Mouse (Mus musculus): Measurements from ENCODE around the gene Dpp6. TPM values are rescaled to one million over a fixed set of nuclear protein-coding genes. Genes with fewer than 3 reads are reported as not detected.
A peak's percentile ranks its signal among the peaks of the same experiment; 100 is the strongest.

Gene Dpp6
- polyA plus RNA-seq, 1 experiment from 2014 or later = 3.7 TPM

GRCm38 (mm10) chr5:27711461-27712192 is 894.6 kb downstream of the Dpp6 start:
- WGBS = 50% methylated on average over 8 of the region's 8 CpGs
- no peaks in the 10 kb centered on the region for H3K36me3 ChIP-seq
- ATAC-seq (ENCODE audit: insufficient number of reproducible peaks, insufficient read depth, low FRiP score, low TSS enrichment) = no peak
- no peak overlapping the region for H3K9ac ChIP-seq
- H3K9me3 ChIP-seq = no peaks in the 10 kb centered on the region
- no peaks in the 10 kb centered on the region for H3K4me1 ChIP-seq
- H3K4me2 ChIP-seq (replicated peaks) = no peak overlapping the region
- H3K27me3 ChIP-seq = no peaks in the 10 kb centered on the region
- no peak overlapping the region for H3K27ac ChIP-seq
- no peak overlapping the region for H3K4me3 ChIP-seq

GRCm38 (mm10) chr5:27714356-27714755 is 897.4 kb downstream of the Dpp6 start:
- 62% methylated on average over 9 of the region's 9 CpGs for WGBS
- H3K27ac ChIP-seq = no peak overlapping the region
- no peaks in the 10 kb centered on the region for H3K27me3 ChIP-seq
- no peak for ATAC-seq (ENCODE audit: insufficient number of reproducible peaks, insufficient read depth, low FRiP score, low TSS enrichment)
- H3K4me1 ChIP-seq = no peaks in the 10 kb centered on the region
- H3K4me2 ChIP-seq (replicated peaks) = no peak overlapping the region
- H3K4me3 ChIP-seq = no peak overlapping the region
- no peak overlapping the region for H3K9ac ChIP-seq
- H3K9me3 ChIP-seq = no peaks in the 10 kb centered on the region
- no peaks in the 10 kb centered on the region for H3K36me3 ChIP-seq

GRCm38 (mm10) chr5:27716026-27716425 is 899.0 kb downstream of the Dpp6 start:
- Histone ChIP-seq H3K27me3 (no peaks in the 10 kb centered on the region), H3K4me1 (no peaks in the 10 kb centered on the region), H3K9me3 (no peaks in the 10 kb centered on the region), H3K9ac (no peak overlapping the region), H3K36me3 (no peaks in the 10 kb centered on the region), H3K27ac (no peak overlapping the region), H3K4me2 (replicated peaks) (no peak overlapping the region), H3K4me3 (no peak overlapping the region)
- WGBS = 79% methylated on average over 4 of the region's 4 CpGs
- ATAC-seq (ENCODE audit: insufficient number of reproducible peaks, insufficient read depth, low FRiP score, low TSS enrichment) = no peak

GRCm38 (mm10) chr5:27717301-27717700 is 900.3 kb downstream of the Dpp6 start:
- no peak for ATAC-seq (ENCODE audit: insufficient number of reproducible peaks, insufficient read depth, low FRiP score, low TSS enrichment)

GRCm38 (mm10) chr5:27719311-27719710 is 902.3 kb downstream of the Dpp6 start:
- Histone ChIP-seq H3K9ac (no peak overlapping the region), H3K4me1 (no peaks in the 10 kb centered on the region), H3K9me3 (no peaks in the 10 kb centered on the region), H3K36me3 (no peaks in the 10 kb centered on the region), H3K27ac (no peak overlapping the region), H3K4me2 (replicated peaks) (no peak overlapping the region), H3K27me3 (no peaks in the 10 kb centered on the region), H3K4me3 (no peak overlapping the region)
- no peak for ATAC-seq (ENCODE audit: insufficient number of reproducible peaks, insufficient read depth, low FRiP score, low TSS enrichment)
- WGBS = 71% methylated on average over 2 of the region's 2 CpGs

More at GRCm38 (mm10) chr5:27717301-27717700, 900.3 kb downstream of the Dpp6 start:
- no peak overlapping the region for H3K4me2 ChIP-seq (replicated peaks)
- no peaks in the 10 kb centered on the region for H3K4me1 ChIP-seq
- no peak overlapping the region for H3K27ac ChIP-seq
- H3K27me3 ChIP-seq = no peaks in the 10 kb centered on the region
- H3K4me3 ChIP-seq = no peak overlapping the region
- no peaks in the 10 kb centered on the region for H3K9me3 ChIP-seq
- H3K9ac ChIP-seq = no peak overlapping the region
- no peaks in the 10 kb centered on the region for H3K36me3 ChIP-seq

- H3K27me3 ChIP-seq = no peaks in the 10 kb centered on the region
- H3K27ac ChIP-seq = no peak overlapping the region
- 31% methylated on average over 2 of the region's 2 CpGs for WGBS
- H3K4me2 ChIP-seq (replicated peaks) = no peak overlapping the region
- H3K9ac ChIP-seq = no peak overlapping the region
- no peaks in the 10 kb centered on the region for H3K9me3 ChIP-seq
- no peak for ATAC-seq (ENCODE audit: insufficient number of reproducible peaks, insufficient read depth, low FRiP score, low TSS enrichment)
- H3K4me1 ChIP-seq = no peaks in the 10 kb centered on the region
- no peak overlapping the region for H3K4me3 ChIP-seq
- H3K36me3 ChIP-seq = no peaks in the 10 kb centered on the region
These were observed 907.5 kb downstream of the Dpp6 start for GRCm38 (mm10) chr5:27724460-27724859.

- no peak for ATAC-seq (ENCODE audit: insufficient number of reproducible peaks, insufficient read depth, low FRiP score, low TSS enrichment)
- Histone ChIP-seq H3K4me2 (replicated peaks) (no peak overlapping the region), H3K27me3 (no peaks in the 10 kb centered on the region), H3K9ac (no peak overlapping the region), H3K36me3 (no peaks in the 10 kb centered on the region), H3K4me1 (no peaks in the 10 kb centered on the region), H3K4me3 (no peak overlapping the region), H3K9me3 (peaks cover 3% of the 10 kb centered on the region; the same call in 1 of the 2 replicates), H3K27ac (no peak overlapping the region)
- WGBS = 82% methylated on average over 5 of the region's 5 CpGs
These were observed 913.7 kb downstream of the Dpp6 start for GRCm38 (mm10) chr5:27730666-27731065.

GRCm38 (mm10) chr5:27731392-27731791 is 914.4 kb downstream of the Dpp6 start:
- WGBS = 85% methylated on average over 1 of the region's 1 CpGs
- no peak for ATAC-seq (ENCODE audit: insufficient number of reproducible peaks, insufficient read depth, low FRiP score, low TSS enrichment)

GRCm38 (mm10) chr5:27732288-27732868 is 915.4 kb downstream of the Dpp6 start:
- Histone ChIP-seq H3K4me3 (no peak overlapping the region), H3K9ac (no peak overlapping the region)

More at GRCm38 (mm10) chr5:27731392-27731791, 914.4 kb downstream of the Dpp6 start:
- Histone ChIP-seq H3K9ac (no peak overlapping the region), H3K4me2 (replicated peaks) (no peak overlapping the region), H3K4me1 (no peaks in the 10 kb centered on the region), H3K4me3 (no peak overlapping the region), H3K36me3 (no peaks in the 10 kb centered on the region), H3K27ac (no peak overlapping the region), H3K9me3 (peaks cover 3% of the 10 kb centered on the region; the same call in 1 of the 2 replicates), H3K27me3 (no peaks in the 10 kb centered on the region)

GRCm38 (mm10) chr5:27737168-27737567 is 920.2 kb downstream of the Dpp6 start:
- no peaks in the 10 kb centered on the region for H3K4me1 ChIP-seq
- no peak overlapping the region for H3K4me2 ChIP-seq (replicated peaks)
- H3K9ac ChIP-seq = no peak overlapping the region
- peaks cover 3% of the 10 kb centered on the region; the same call in 1 of the 2 replicates for H3K9me3 ChIP-seq
- 4% methylated on average over 3 of the region's 3 CpGs for WGBS
- no peak overlapping the region for H3K4me3 ChIP-seq
- H3K27me3 ChIP-seq = no peaks in the 10 kb centered on the region
- 0 out of 2 replicates have a peak, but pooled peaks have one; percentile 54 for ATAC-seq (ENCODE audit: insufficient number of reproducible peaks, insufficient read depth, low FRiP score, low TSS enrichment)
- H3K36me3 ChIP-seq = peaks cover 10% of the 10 kb centered on the region
- H3K27ac ChIP-seq = no peak overlapping the region

More at GRCm38 (mm10) chr5:27732288-27732868, 915.4 kb downstream of the Dpp6 start:
- no peak overlapping the region for H3K27ac ChIP-seq
- no peaks in the 10 kb centered on the region for H3K36me3 ChIP-seq
- peaks cover 3% of the 10 kb centered on the region; the same call in 1 of the 2 replicates for H3K9me3 ChIP-seq
- no peaks in the 10 kb centered on the region for H3K4me1 ChIP-seq
- no peak for ATAC-seq (ENCODE audit: insufficient number of reproducible peaks, insufficient read depth, low FRiP score, low TSS enrichment)
- WGBS = 77% methylated on average over 5 of the region's 5 CpGs
- H3K4me2 ChIP-seq (replicated peaks) = no peak overlapping the region
- no peaks in the 10 kb centered on the region for H3K27me3 ChIP-seq

- Histone ChIP-seq H3K27me3 (no peaks in the 10 kb centered on the region), H3K4me3 (no peak overlapping the region)
- WGBS = 86% methylated on average over 6 of the region's 6 CpGs
These were observed 922.2 kb downstream of the Dpp6 start for GRCm38 (mm10) chr5:27739216-27739615.

GRCm38 (mm10) chr5:27744944-27745343 is 927.9 kb downstream of the Dpp6 start:
- 97% methylated on average over 1 of the region's 1 CpGs for WGBS

More at GRCm38 (mm10) chr5:27739216-27739615, 922.2 kb downstream of the Dpp6 start:
- H3K27ac ChIP-seq = no peak overlapping the region
- H3K9me3 ChIP-seq = peaks cover 2% of the 10 kb centered on the region; the same call in 1 of the 2 replicates
- H3K36me3 ChIP-seq = peaks cover 28% of the 10 kb centered on the region
- no peak overlapping the region for H3K9ac ChIP-seq
- H3K4me2 ChIP-seq (replicated peaks) = no peak overlapping the region
- ATAC-seq (ENCODE audit: insufficient number of reproducible peaks, insufficient read depth, low FRiP score, low TSS enrichment) = no peak
- no peaks in the 10 kb centered on the region for H3K4me1 ChIP-seq

More at GRCm38 (mm10) chr5:27744944-27745343, 927.9 kb downstream of the Dpp6 start:
- Histone ChIP-seq H3K27me3 (no peaks in the 10 kb centered on the region), H3K4me3 (no peak overlapping the region), H3K4me2 (replicated peaks) (no peak overlapping the region), H3K9me3 (no peaks in the 10 kb centered on the region), H3K4me1 (no peaks in the 10 kb centered on the region), H3K9ac (no peak overlapping the region), H3K36me3 (peaks cover 64% of the 10 kb centered on the region), H3K27ac (no peak overlapping the region)
- no peak for ATAC-seq (ENCODE audit: insufficient number of reproducible peaks, insufficient read depth, low FRiP score, low TSS enrichment)

Measured in embryonic facial prominence, embryonic 12.5 days (tissue).